Mouse (Mus musculus) hindbrain, embryonic 16.5 days (tissue): ENCODE data around the gene Gpr107. TPM values are rescaled to one million over a fixed set of nuclear protein-coding genes. Genes with fewer than 3 reads are reported as not detected.

Experiments
- ATAC-seq: fragments of 200-750 bp; cut with Nextera tagmentation; 2 replicates; pipeline ENCODE4 v1.8.0; 2017; ENCODE audit warnings: moderate TSS enrichment, moderate library complexity
- H3K27ac ChIP-seq: fragments of 300-500 bp; sonication (generic); 2 replicates; pipeline ENCODE4 v1.5.1; 2014; ENCODE audit warnings: low read depth, mild to moderate bottlenecking, control low read depth, low read length, moderate library complexity
- H3K27me3 ChIP-seq: fragments of 300-500 bp; sonication (generic); replicated peaks from 2 replicates; pipeline ENCODE4 v1.6.1; 2014; ENCODE audit warnings: low read length; ENCODE audit not compliant: control insufficient read depth, insufficient read depth
- H3K36me3 ChIP-seq: fragments of 300-500 bp; sonication (generic); 2 replicates; pipeline ENCODE4 v1.6.1; 2014; ENCODE audit warnings: mild to moderate bottlenecking, low read length, moderate library complexity, mixed read lengths; ENCODE audit not compliant: control insufficient read depth, insufficient read depth
- H3K4me1 ChIP-seq: fragments of 300-500 bp; sonication (generic); 2 replicates; pipeline ENCODE4 v1.6.1; 2014; ENCODE audit warnings: low read depth, low read length; ENCODE audit not compliant: control insufficient read depth, insufficient read depth
- H3K4me2 ChIP-seq: fragments of 300-500 bp; sonication (generic); 2 replicates; pipeline ENCODE4 v1.6.1; 2014; ENCODE audit warnings: mild to moderate bottlenecking, low read length, control low read depth, moderate library complexity
- H3K4me3 ChIP-seq: fragments of 300-500 bp; sonication (generic); 2 replicates; pipeline ENCODE4 v1.5.1; 2014; ENCODE audit warnings: mild to moderate bottlenecking, low read length, control low read depth, moderate library complexity
- H3K9ac ChIP-seq: fragments of 300-500 bp; sonication (generic); 2 replicates; pipeline ENCODE4 v1.6.1; 2014; ENCODE audit warnings: low read depth, mild to moderate bottlenecking, control low read depth, low read length, moderate library complexity
- H3K9me3 ChIP-seq: fragments of 300-500 bp; sonication (generic); 2 replicates; pipeline ENCODE4 v1.6.1; 2014; ENCODE audit warnings: mild to moderate bottlenecking, low read length, moderate library complexity; ENCODE audit not compliant: control insufficient read depth
- WGBS: fragments of 180-500 bp; shearing (Covaris S2); extraction: QIAGEN DNeasy Blood & Tissue Kit; methylation state at CpG from one replicate; pipeline ENCODE4 v1.1.7; 2014; 5-methylcytosine and 5-hydroxymethylcytosine counted together
- polyA plus RNA-seq: library from polyadenylated mRNA; unstranded; fragments of >200 nt; fragmentation: Nextera tagmentation; extraction: Ambion mirVana; gene quantifications from 2 replicates; pipeline ENCODE4 v1.2.1, GENCODE M21; 2015

Gene Gpr107
- polyA plus RNA-seq, 1 experiment from 2014 or later = 34.4 TPM

DNA sequence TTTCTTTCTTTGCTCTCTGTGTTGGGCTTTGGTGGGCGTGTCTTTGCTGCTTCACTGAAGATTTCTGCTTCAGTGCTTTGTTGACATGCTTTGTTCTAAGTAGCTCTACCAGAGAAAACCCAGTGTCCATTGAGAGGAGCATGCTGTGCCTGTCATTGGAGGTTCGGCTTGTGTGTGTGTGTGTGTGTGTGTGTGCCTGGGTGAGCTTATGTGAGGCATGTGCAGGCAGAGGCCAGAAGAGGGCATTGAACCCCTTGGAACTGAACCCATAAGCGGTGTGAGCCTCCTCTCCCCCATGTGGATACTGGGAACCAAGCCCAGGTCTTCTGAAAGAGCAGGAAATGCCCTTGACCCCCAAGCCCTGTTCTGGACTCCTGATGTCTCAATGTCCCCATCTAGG, 101.3 kb downstream of the Gpr107 start:
- no peaks in the 10 kb centered on the region for H3K9me3 ChIP-seq
- 34% methylated on average over 3 of the region's 3 CpGs for WGBS
- H3K4me3 ChIP-seq = no peak overlapping the region
- ATAC-seq = no peak
- H3K9ac ChIP-seq = no peak overlapping the region
- H3K27ac ChIP-seq = no peak overlapping the region
- H3K27me3 ChIP-seq = no peaks in the 10 kb centered on the region
- H3K4me1 ChIP-seq = peaks cover 46% of the 10 kb centered on the region
- no peaks in the 10 kb centered on the region for H3K36me3 ChIP-seq
- no peak overlapping the region for H3K4me2 ChIP-seq

DNA sequence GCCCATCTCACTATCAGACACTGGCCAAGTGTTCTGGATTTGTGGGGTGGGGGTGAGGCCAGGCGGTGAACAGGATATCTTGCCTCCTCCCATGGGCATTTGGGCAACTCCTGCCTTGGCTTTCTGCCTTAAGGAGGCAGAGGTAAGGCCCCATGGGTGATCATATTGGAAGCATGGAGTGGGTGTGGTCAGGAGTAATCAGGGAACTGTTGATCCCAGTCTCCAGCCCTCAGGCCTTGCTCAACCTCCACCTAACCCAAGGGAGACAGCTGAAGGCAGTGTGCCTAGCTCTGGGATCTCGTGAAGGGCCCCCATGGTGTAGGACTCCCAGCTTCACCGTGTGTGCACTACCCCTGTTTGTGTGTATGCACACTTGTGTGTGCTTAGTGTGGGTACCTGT, 102.7 kb downstream of the Gpr107 start:
- no peaks in the 10 kb centered on the region for H3K27me3 ChIP-seq
- no peak overlapping the region for H3K27ac ChIP-seq
- H3K9me3 ChIP-seq = no peaks in the 10 kb centered on the region
- H3K36me3 ChIP-seq = no peaks in the 10 kb centered on the region
- ATAC-seq = no peak
- H3K9ac ChIP-seq = no peak overlapping the region
- H3K4me2 ChIP-seq = no peak overlapping the region
- no peak overlapping the region for H3K4me3 ChIP-seq
- 90% methylated on average over 3 of the region's 3 CpGs for WGBS
- peaks cover 52% of the 10 kb centered on the region for H3K4me1 ChIP-seq

- WGBS = 16% methylated on average over 21 of the region's 21 CpGs
- Histone ChIP-seq H3K4me3 (no peak overlapping the region), H3K36me3 (no peaks in the 10 kb centered on the region), H3K27ac (peak overlapping the region; percentile 37), H3K27me3 (no peaks in the 10 kb centered on the region), H3K4me1 (peaks cover 49% of the 10 kb centered on the region), H3K4me2 (peak overlapping the region; percentile 2; the same call in 1 of the 2 replicates), H3K9me3 (no peaks in the 10 kb centered on the region), H3K9ac (0 out of 2 replicates have a peak overlapping the region, but pooled peaks have one; percentile 13)
- 0 out of 2 replicates have a peak, but pooled peaks have one; percentile 5 for ATAC-seq
These were observed 104.1 kb downstream of the Gpr107 start for GRCm38 (mm10) chr2:31255952-31256938.

- no peaks in the 10 kb centered on the region for H3K27me3 ChIP-seq
- H3K27ac ChIP-seq = peak overlapping the region; percentile 37
- 59% methylated on average over 6 of the region's 6 CpGs for WGBS
- no peak overlapping the region; the same call in 1 of the 2 replicates for H3K9ac ChIP-seq
- peak; percentile 23; the same call in 1 of the 2 replicates for ATAC-seq
- H3K36me3 ChIP-seq = no peaks in the 10 kb centered on the region
- no peaks in the 10 kb centered on the region for H3K9me3 ChIP-seq
- H3K4me1 ChIP-seq = peaks cover 49% of the 10 kb centered on the region
- H3K4me2 ChIP-seq = no peak overlapping the region
- no peak overlapping the region for H3K4me3 ChIP-seq
These were observed 105.0 kb downstream of the Gpr107 start for GRCm38 (mm10) chr2:31257096-31257495.

- Histone ChIP-seq H3K36me3 (no peaks in the 10 kb centered on the region), H3K27me3 (no peaks in the 10 kb centered on the region), H3K4me1 (peaks cover 65% of the 10 kb centered on the region), H3K27ac (peak overlapping the region; percentile 32; the same call in 1 of the 2 replicates), H3K4me2 (peak overlapping the region; percentile 59), H3K9ac (peak overlapping the region; percentile 54), H3K9me3 (no peaks in the 10 kb centered on the region), H3K4me3 (peak overlapping the region; percentile 36)
- ATAC-seq = no peak
- WGBS = 14% methylated on average over 22 of the region's 22 CpGs
These were observed 106.7 kb downstream of the Gpr107 start for GRCm38 (mm10) chr2:31258609-31259366.

GRCm38 (mm10) chr2:31259367-31259920, 107.3 kb downstream of the Gpr107 start:
- H3K27ac ChIP-seq = 0 out of 2 replicates have a peak overlapping the region, but pooled peaks have one; percentile 16
- WGBS = 28% methylated on average over 9 of the region's 9 CpGs

DNA sequence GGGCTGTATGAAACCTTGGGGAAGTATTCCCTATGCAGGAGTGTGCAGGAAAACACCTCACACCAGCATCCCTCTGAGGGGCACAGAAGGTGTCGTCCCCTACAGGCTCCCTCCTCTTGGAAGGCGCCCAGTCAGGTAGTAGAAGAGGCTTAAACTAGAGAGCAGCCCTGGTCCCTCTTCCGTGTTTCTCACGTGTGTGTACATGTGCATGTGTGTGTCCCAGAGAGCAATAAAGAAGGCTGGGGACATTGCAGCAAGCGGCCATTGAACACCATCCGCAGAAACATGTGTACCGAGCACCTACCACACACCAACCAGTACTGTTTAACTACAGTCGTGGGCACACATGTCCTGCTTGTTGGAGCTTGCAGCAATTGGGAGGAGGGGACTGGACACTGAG, 108.4 kb downstream of the Gpr107 start:
- Histone ChIP-seq H3K27ac (no peak overlapping the region), H3K27me3 (no peaks in the 10 kb centered on the region), H3K4me2 (no peak overlapping the region), H3K36me3 (no peaks in the 10 kb centered on the region), H3K9ac (no peak overlapping the region), H3K9me3 (no peaks in the 10 kb centered on the region), H3K4me1 (peaks cover 78% of the 10 kb centered on the region), H3K4me3 (no peak overlapping the region)
- no peak for ATAC-seq
- 88% methylated on average over 8 of the region's 8 CpGs for WGBS

More at GRCm38 (mm10) chr2:31259367-31259920, 107.3 kb downstream of the Gpr107 start:
- Histone ChIP-seq H3K27me3 (no peaks in the 10 kb centered on the region), H3K9me3 (no peaks in the 10 kb centered on the region), H3K4me1 (peaks cover 71% of the 10 kb centered on the region), H3K4me3 (peak overlapping the region; percentile 36), H3K36me3 (no peaks in the 10 kb centered on the region), H3K9ac (peak overlapping the region; percentile 54; the same call in 1 of the 2 replicates), H3K4me2 (peak overlapping the region; percentile 59)
- ATAC-seq = no peak

- H3K9ac ChIP-seq = 0 out of 2 replicates have a peak overlapping the region, but pooled peaks have one; percentile 8
- WGBS = 51% methylated on average over 8 of the region's 8 CpGs
- ATAC-seq = peak; percentile 69
- H3K4me2 ChIP-seq = no peak overlapping the region
- peak overlapping the region; percentile 85 for H3K27ac ChIP-seq
- no peaks in the 10 kb centered on the region for H3K9me3 ChIP-seq
- no peaks in the 10 kb centered on the region for H3K36me3 ChIP-seq
- no peaks in the 10 kb centered on the region for H3K27me3 ChIP-seq
- H3K4me3 ChIP-seq = no peak overlapping the region
- H3K4me1 ChIP-seq = peaks cover 68% of the 10 kb centered on the region
These were observed 110.9 kb downstream of the Gpr107 start for GRCm38 (mm10) chr2:31263039-31263461.
